Mouse (Mus musculus) common myeloid progenitor, adult 5-6 weeks (primary cell): ENCODE measurements around the gene Tmtc2. TPM values are rescaled to one million over a fixed set of nuclear protein-coding genes. Genes with fewer than 3 reads are reported as not detected.
"Not testable (repeated sequence)": the region's sequence is repeated elsewhere in the genome, so short reads cannot be mapped to it uniquely, and the experiment has no call there.

Experiments used
- ATAC-seq: replicated peaks from 2 replicates; pipeline ENCODE4 v1.8.0; 2016; ENCODE audit warnings: low read depth, mild to moderate bottlenecking, moderate TSS enrichment, inconsistent platforms; ENCODE audit not compliant: poor library complexity, severe bottlenecking
- total RNA-seq: library from RNA; stranded (forward); fragments of 200-1000, 187-1606 nt; gene quantifications from 2 replicates; pipeline ENCODE4 v1.2.3, GENCODE M21; 2017

Gene Tmtc2
- total RNA-seq, 1 experiment from 2014 or later = 1.4 TPM

- no peak for ATAC-seq
Observed at GRCm38 (mm10) chr10:105330327-105330726, 243.9 kb downstream of the Tmtc2 start.

GRCm38 (mm10) chr10:105323646-105324192 is 250.5 kb downstream of the Tmtc2 start:
- ATAC-seq = no peak

- no peak for ATAC-seq
Observed at GRCm38 (mm10) chr10:105319299-105320057, 254.8 kb downstream of the Tmtc2 start.

GRCm38 (mm10) chr10:105318869-105319268 is 255.4 kb downstream of the Tmtc2 start:
- ATAC-seq = no peak

GRCm38 (mm10) chr10:105312986-105313385 is 261.3 kb downstream of the Tmtc2 start:
- no peak for ATAC-seq

GRCm38 (mm10) chr10:105297560-105297959 is 276.7 kb downstream of the Tmtc2 start:
- ATAC-seq = 0 out of 2 replicates have a peak, but pooled peaks have one; percentile 42

GRCm38 (mm10) chr10:105292961-105293360 is 281.3 kb downstream of the Tmtc2 start:
- ATAC-seq = no peak

GRCm38 (mm10) chr10:105288472-105288871 is 285.8 kb downstream of the Tmtc2 start:
- ATAC-seq = no peak

GRCm38 (mm10) chr10:105287575-105287974 is 286.7 kb downstream of the Tmtc2 start:
- ATAC-seq = no peak

GRCm38 (mm10) chr10:105287064-105287463 is 287.2 kb downstream of the Tmtc2 start:
- ATAC-seq = no peak

GRCm38 (mm10) chr10:105286221-105286620 is 288.0 kb downstream of the Tmtc2 start:
- no peak for ATAC-seq

GRCm38 (mm10) chr10:105284171-105284570 is 290.1 kb downstream of the Tmtc2 start:
- no peak for ATAC-seq

GRCm38 (mm10) chr10:105280933-105281332 is 293.3 kb downstream of the Tmtc2 start:
- ATAC-seq = no peak

GRCm38 (mm10) chr10:105260053-105260452 is 314.2 kb downstream of the Tmtc2 start:
- ATAC-seq = no peak

GRCm38 (mm10) chr10:105238291-105238690 is 336.0 kb downstream of the Tmtc2 start:
- not testable (repeated sequence) for ATAC-seq

GRCm38 (mm10) chr10:105232864-105233263 is 341.4 kb downstream of the Tmtc2 start:
- ATAC-seq = peak; percentile 78

- no peak for ATAC-seq
Observed at GRCm38 (mm10) chr10:105230416-105230815, 343.8 kb downstream of the Tmtc2 start.

GRCm38 (mm10) chr10:105228623-105229022 is 345.6 kb downstream of the Tmtc2 start:
- ATAC-seq = no peak

- no peak for ATAC-seq
Observed at GRCm38 (mm10) chr10:105227631-105228030, 346.6 kb downstream of the Tmtc2 start.

GRCm38 (mm10) chr10:105225714-105226113 is 348.5 kb downstream of the Tmtc2 start:
- peak; percentile 72 for ATAC-seq

GRCm38 (mm10) chr10:105222904-105223303 is 351.3 kb downstream of the Tmtc2 start:
- ATAC-seq = no peak

- no peak for ATAC-seq
Observed at GRCm38 (mm10) chr10:105201491-105201890, 372.8 kb downstream of the Tmtc2 start.
